Mouse (Mus musculus) olfactory bulb, adult 2 months (tissue): ENCODE data around the gene Pias4.

ENCODE experiments used
- CTCF ChIP-seq: fragments of 200-500 bp; IDR thresholded peaks from 2 replicates; pipeline ENCODE4 v1.5.1; 2012; ENCODE audit warnings: low read depth, mild to moderate bottlenecking, low read length, moderate library complexity; ENCODE audit not compliant: insufficient read depth
- POLR2A ChIP-seq: fragments of 200-500 bp; IDR thresholded peaks from 2 replicates; pipeline ENCODE4 v1.6.1; 2012; ENCODE audit warnings: mild to moderate bottlenecking, low read depth, low read length, moderate library complexity; ENCODE audit not compliant: insufficient read depth

DNA sequence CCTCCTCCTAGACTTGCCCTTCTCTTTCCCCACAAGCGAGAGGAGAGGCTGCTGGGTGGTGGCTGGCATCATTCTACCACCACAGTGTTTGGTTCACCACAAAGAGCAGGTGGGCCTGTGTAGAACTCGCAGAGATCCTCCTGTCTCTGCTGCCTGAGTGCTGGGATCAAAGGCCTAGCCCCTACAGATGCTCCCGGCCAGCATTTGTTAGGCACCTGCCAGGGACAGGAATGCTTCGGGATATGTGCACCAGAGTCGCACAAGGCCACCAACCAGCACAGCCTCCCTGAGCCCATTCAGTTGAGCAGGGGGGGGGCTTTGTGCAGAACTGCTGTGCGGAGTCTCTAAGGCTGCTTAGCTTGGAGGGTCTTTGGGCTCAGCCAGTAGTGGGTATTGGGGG, 22.4 kb downstream of the Pias4 start:
- TF ChIP-seq POLR2A (no peak), CTCF (no peak)
